Mouse (Mus musculus) intestine, embryonic 14.5 days (tissue): Measurements from ENCODE around the gene Styk1. TPM values are rescaled to one million over a fixed set of nuclear protein-coding genes. Genes with fewer than 3 reads are reported as not detected.

Experiments
- ATAC-seq: fragments of 200-750 bp; cut with Nextera tagmentation; replicated peaks from 2 replicates; pipeline ENCODE4 v1.8.0; 2017; ENCODE audit warnings: low read depth, moderate number of reproducible peaks, moderate TSS enrichment, moderate library complexity; ENCODE audit not compliant: low FRiP score, low TSS enrichment
- DNase-seq: peaks from one replicate; pipeline ENCODE4 v3.0.0-alpha.2; 2018; ENCODE audit warnings: low spot score
- H3K27ac ChIP-seq: fragments of 300-500 bp; sonication (generic); 2 replicates; pipeline ENCODE4 v1.5.1; 2014; ENCODE audit warnings: low read depth, mild to moderate bottlenecking, control low read depth
- H3K27me3 ChIP-seq: fragments of 300-500 bp; sonication (generic); replicated peaks from 2 replicates; pipeline ENCODE4 v1.6.1; 2014; ENCODE audit warnings: low read length, control low read depth; ENCODE audit not compliant: control insufficient read depth, insufficient read depth
- H3K36me3 ChIP-seq: fragments of 300-500 bp; sonication (generic); 2 replicates; pipeline ENCODE4 v1.6.1; 2014; ENCODE audit warnings: low read length, control low read depth; ENCODE audit not compliant: control insufficient read depth, insufficient read depth
- H3K4me1 ChIP-seq: fragments of 300-500 bp; sonication (generic); replicated peaks from 2 replicates; pipeline ENCODE4 v1.6.1; 2014; ENCODE audit warnings: low read length, control low read depth, mixed read lengths; ENCODE audit not compliant: control insufficient read depth, insufficient read depth
- H3K4me2 ChIP-seq: fragments of 300-500 bp; sonication (generic); 2 replicates; pipeline ENCODE4 v1.6.1; 2014; ENCODE audit warnings: low read length
- H3K4me3 ChIP-seq: fragments of 300-500 bp; sonication (generic); 2 replicates; pipeline ENCODE4 v1.5.1; 2014; ENCODE audit warnings: low read depth, low read length, control low read depth, mixed read lengths
- H3K9ac ChIP-seq: fragments of 300-500 bp; sonication (generic); 2 replicates; pipeline ENCODE4 v1.6.1; 2014; ENCODE audit warnings: mild to moderate bottlenecking, low read length
- H3K9me3 ChIP-seq: fragments of 300-500 bp; sonication (generic); 2 replicates; pipeline ENCODE4 v1.6.1; 2016; ENCODE audit warnings: low read length, control low read depth; ENCODE audit not compliant: control insufficient read depth
- WGBS: fragments of 180-500 bp; shearing (Covaris S2); extraction: QIAGEN DNeasy Blood & Tissue Kit; methylation state at CpG from one replicate; pipeline ENCODE4 v1.1.7; 2014; 5-methylcytosine and 5-hydroxymethylcytosine counted together
- polyA plus RNA-seq: library from polyadenylated mRNA; unstranded; fragments of >200 nt; fragmentation: Nextera tagmentation; extraction: Ambion mirVana; gene quantifications from 2 replicates; pipeline ENCODE4 v1.2.1, GENCODE M21; 2014

The Styk1 gene
- polyA plus RNA-seq, 1 experiment from 2014 or later: 8.6 TPM

DNA sequence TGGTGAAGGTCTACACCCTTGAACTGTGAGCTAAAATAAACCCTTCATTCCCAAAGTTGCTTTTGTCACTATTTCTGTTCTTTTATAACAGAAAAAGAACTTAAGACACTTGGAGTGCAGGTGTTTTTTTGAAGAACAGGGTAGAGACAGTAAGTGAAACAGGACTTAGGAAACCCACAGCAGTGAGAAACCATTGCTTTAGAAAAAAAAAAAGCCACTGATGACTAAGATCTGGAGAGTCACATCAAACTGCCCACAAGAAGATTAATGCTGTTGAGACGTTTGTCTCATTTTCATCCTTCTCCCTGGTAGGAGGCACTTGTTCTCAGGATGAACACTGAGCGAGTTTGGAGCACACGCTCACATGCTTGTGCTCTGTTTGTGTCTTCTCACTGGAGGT, 91.4 kb downstream of the Styk1 start:
- H3K27ac ChIP-seq: no peak overlapping the region
- WGBS: 83% methylated on average over 3 of the region's 3 CpGs
- H3K4me2 ChIP-seq: no peak overlapping the region
- H3K9ac ChIP-seq: no peak overlapping the region
- no peaks in the 10 kb centered on the region for H3K36me3 ChIP-seq
- no peaks in the 10 kb centered on the region for H3K4me1 ChIP-seq
- DNase-seq: no peak
- H3K27me3 ChIP-seq: no peaks in the 10 kb centered on the region
- no peak for ATAC-seq
- no peaks in the 10 kb centered on the region for H3K9me3 ChIP-seq
- no peak overlapping the region for H3K4me3 ChIP-seq

Other genes with a start within 250 kb of the Styk1 start
- 0.19 and 0.28 TPM in 2 replicates for gene Klra2, start 106.2 kb downstream of the Styk1 start, polyA plus RNA-seq
- 59.5 and 68.4 TPM in 2 replicates for gene Magohb, start 60.4 kb downstream of the Styk1 start, polyA plus RNA-seq
- 65.5 and 74.9 TPM in 2 replicates for gene Ybx3, start 34.9 kb upstream of the Styk1 start, polyA plus RNA-seq
- not detected in 2 replicates for gene 5430401F13Rik, start 132.8 kb upstream of the Styk1 start, polyA plus RNA-seq
- not detected in 2 replicates for gene Gm6619, start 132.8 kb upstream of the Styk1 start, polyA plus RNA-seq